Mouse (Mus musculus) large intestine, adult 2 months (tissue): Measurements from ENCODE around the gene Psg22. TPM values are rescaled to one million over a fixed set of nuclear protein-coding genes. Genes with fewer than 3 reads are reported as not detected.

Experiments
- polyA plus RNA-seq: library from polyadenylated mRNA; depleted of rRNA; stranded (reverse); fragments of >200 nt; gene quantifications from 2 replicates; pipeline ENCODE4 v1.2.3, GENCODE M21; 2012; rRNA removed

The Psg22 gene
- polyA plus RNA-seq, 1 experiment, result not detected

Other genes starting within 250 kb of the Psg22 start
- gene Psg26, start 233.9 kb upstream of the Psg22 start, polyA plus RNA-seq, result 0.35 TPM in 1 of 2 replicates, not detected in the other
- 0.23 TPM in 1 of 2 replicates, not detected in the other for gene Psg25, start 185.8 kb upstream of the Psg22 start, polyA plus RNA-seq
- gene Psg27, start 150.8 kb upstream of the Psg22 start, polyA plus RNA-seq, result 0.29 TPM in 1 of 2 replicates, not detected in the other
- 0.04 TPM in 1 of 2 replicates, not detected in the other for gene Psg23, start 101.6 kb upstream of the Psg22 start, polyA plus RNA-seq
- gene Psg21, start 61.4 kb upstream of the Psg22 start, polyA plus RNA-seq, result not detected in 2 replicates
- not detected in 2 replicates for gene Psg20, start 31.9 kb upstream of the Psg22 start, polyA plus RNA-seq
- not detected in 2 replicates for gene Psg19, start 80.4 kb downstream of the Psg22 start, polyA plus RNA-seq
- 0.04 and 0.05 TPM in 2 replicates for gene Psg17, start 103.5 kb downstream of the Psg22 start, polyA plus RNA-seq
- gene Mill2, start 121.9 kb downstream of the Psg22 start, polyA plus RNA-seq, result 3.2 and 3.3 TPM in 2 replicates
- 539 and 693 TPM in 2 replicates for gene Pglyrp1, start 153.2 kb downstream of the Psg22 start, polyA plus RNA-seq
- 19.2 and 25.2 TPM in 2 replicates for gene Ccdc61, start 192.3 kb downstream of the Psg22 start, polyA plus RNA-seq
- 0.17 and 0.21 TPM in 2 replicates for gene Nova2, start 207.8 kb downstream of the Psg22 start, polyA plus RNA-seq